Mouse (Mus musculus) kidney, embryonic 15.5 days (tissue): ENCODE data around the gene Ssh3. TPM values are rescaled to one million over a fixed set of nuclear protein-coding genes. Genes with fewer than 3 reads are reported as not detected.

Source experiments
- ATAC-seq: fragments of 200-750 bp; cut with Nextera tagmentation; replicated peaks from 2 replicates; pipeline ENCODE4 v1.8.0; 2017; ENCODE audit warnings: moderate TSS enrichment; ENCODE audit not compliant: low FRiP score
- H3K27ac ChIP-seq: fragments of 300-500 bp; sonication (generic); 2 replicates; pipeline ENCODE4 v1.5.1; 2015; ENCODE audit warnings: mild to moderate bottlenecking, inconsistent platforms
- H3K27me3 ChIP-seq: fragments of 300-500 bp; sonication (generic); 2 replicates; pipeline ENCODE4 v1.6.1; 2015; ENCODE audit warnings: inconsistent platforms
- H3K36me3 ChIP-seq: fragments of 300-500 bp; sonication (generic); 2 replicates; pipeline ENCODE4 v1.6.1; 2015; ENCODE audit warnings: inconsistent platforms
- H3K4me1 ChIP-seq: fragments of 300-500 bp; sonication (generic); 2 replicates; pipeline ENCODE4 v1.6.1; 2015; ENCODE audit warnings: inconsistent platforms
- H3K4me2 ChIP-seq: fragments of 300-500 bp; sonication (generic); 2 replicates; pipeline ENCODE4 v1.6.1; 2015; ENCODE audit warnings: moderate library complexity, mild to moderate bottlenecking, inconsistent platforms
- H3K4me3 ChIP-seq: fragments of 300-500 bp; sonication (generic); replicated peaks from 2 replicates; pipeline ENCODE4 v1.5.1; 2015; ENCODE audit warnings: mild to moderate bottlenecking, inconsistent platforms
- H3K9ac ChIP-seq: fragments of 300-500 bp; sonication (generic); 2 replicates; pipeline ENCODE4 v1.6.1; 2015; ENCODE audit warnings: mild to moderate bottlenecking, inconsistent platforms
- H3K9me3 ChIP-seq: fragments of 300-500 bp; sonication (generic); replicated peaks from 2 replicates; pipeline ENCODE4 v1.6.1; 2016; ENCODE audit warnings: inconsistent platforms
- WGBS: fragments of 180-500 bp; shearing (Covaris S2); methylation state at CpG from one replicate; pipeline ENCODE4 v1.1.7; 2015; ENCODE audit warnings: mixed read lengths; 5-methylcytosine and 5-hydroxymethylcytosine counted together
- polyA plus RNA-seq: library from polyadenylated mRNA; unstranded; fragments of >200 nt; fragmentation: Nextera tagmentation; extraction: Ambion mirVana; gene quantifications from 2 replicates; pipeline ENCODE4 v1.2.1, GENCODE M21; 2015

The Ssh3 gene
- polyA plus RNA-seq, 1 experiment from 2014 or later: 15.9 TPM

GRCm38 (mm10) chr19:4232186-4232572 lies 36.8 kb downstream of the Ssh3 start:
- Histone ChIP-seq H3K27me3 (no peaks in the 10 kb centered on the region; the same call in 1 of the 2 replicates), H3K9me3 (no peaks in the 10 kb centered on the region), H3K36me3 (no peaks in the 10 kb centered on the region), H3K4me2 (peak overlapping the region; percentile 67), H3K4me3 (peak overlapping the region; percentile 53), H3K27ac (peak overlapping the region; percentile 95), H3K4me1 (peaks cover 51% of the 10 kb centered on the region), H3K9ac (peak overlapping the region; percentile 53)
- peak; percentile 8 for ATAC-seq
- WGBS: 37% methylated on average over 2 of the region's 2 CpGs

- H3K4me3 ChIP-seq: peak within 1 kb of the TSS; percentile 53
- H3K36me3 ChIP-seq: no peaks in the 10 kb centered on the region
- peak within 1 kb of the TSS; percentile 53 for H3K9ac ChIP-seq
- H3K4me2 ChIP-seq: peak within 1 kb of the TSS; percentile 67
- peak; percentile 82 for ATAC-seq
- H3K27me3 ChIP-seq: no peaks in the 10 kb centered on the region; the same call in 1 of the 2 replicates
- H3K27ac ChIP-seq: peak within 1 kb of the TSS; percentile 95
- 10% methylated on average over 26 of the region's 26 CpGs for WGBS
- peaks cover 51% of the 10 kb centered on the region for H3K4me1 ChIP-seq
- no peaks in the 10 kb centered on the region for H3K9me3 ChIP-seq
These were observed 37.5 kb downstream of the Ssh3 start, which contains the start of gene Pold4 for GRCm38 (mm10) chr19:4231253-4232185. TSS of gene Pold4 (plus strand) at chr19:4231899.

GRCm38 (mm10) chr19:4230415-4230814 lies 38.6 kb downstream of the Ssh3 start:
- peak overlapping the region; percentile 95 for H3K27ac ChIP-seq
- H3K9me3 ChIP-seq: no peaks in the 10 kb centered on the region
- no peaks in the 10 kb centered on the region; the same call in 1 of the 2 replicates for H3K27me3 ChIP-seq
- no peak for ATAC-seq
- H3K4me2 ChIP-seq: no peak overlapping the region
- H3K4me3 ChIP-seq: no peak overlapping the region
- peaks cover 51% of the 10 kb centered on the region for H3K4me1 ChIP-seq
- 40% methylated on average over 8 of the region's 8 CpGs for WGBS
- H3K9ac ChIP-seq: no peak overlapping the region
- H3K36me3 ChIP-seq: no peaks in the 10 kb centered on the region

GRCm38 (mm10) chr19:4229451-4230076 lies 39.4 kb downstream of the Ssh3 start:
- H3K9me3 ChIP-seq: no peaks in the 10 kb centered on the region
- no peaks in the 10 kb centered on the region; the same call in 1 of the 2 replicates for H3K27me3 ChIP-seq
- no peak overlapping the region for H3K9ac ChIP-seq
- H3K4me1 ChIP-seq: peaks cover 51% of the 10 kb centered on the region
- H3K4me3 ChIP-seq: no peak overlapping the region
- H3K27ac ChIP-seq: peak overlapping the region; percentile 95
- no peaks in the 10 kb centered on the region for H3K36me3 ChIP-seq
- H3K4me2 ChIP-seq: 0 out of 2 replicates have a peak overlapping the region, but pooled peaks have one; percentile 19
- peak; percentile 34; the same call in 1 of the 2 replicates for ATAC-seq
- 23% methylated on average over 9 of the region's 9 CpGs for WGBS

GRCm38 (mm10) chr19:4228891-4229290 lies 40.1 kb downstream of the Ssh3 start:
- Histone ChIP-seq H3K4me3 (no peak overlapping the region), H3K9me3 (no peaks in the 10 kb centered on the region), H3K9ac (no peak overlapping the region), H3K27ac (no peak overlapping the region), H3K36me3 (no peaks in the 10 kb centered on the region), H3K27me3 (no peaks in the 10 kb centered on the region; the same call in 1 of the 2 replicates), H3K4me1 (peaks cover 51% of the 10 kb centered on the region), H3K4me2 (no peak overlapping the region)
- no peak for ATAC-seq
- WGBS: 78% methylated on average over 4 of the region's 4 CpGs

GRCm38 (mm10) chr19:4227894-4228678 lies 40.9 kb downstream of the Ssh3 start:
- H3K27me3 ChIP-seq: no peaks in the 10 kb centered on the region; the same call in 1 of the 2 replicates
- no peak overlapping the region for H3K4me3 ChIP-seq
- H3K4me1 ChIP-seq: peaks cover 50% of the 10 kb centered on the region
- peak; percentile 26; the same call in 1 of the 2 replicates for ATAC-seq
- H3K9me3 ChIP-seq: no peaks in the 10 kb centered on the region
- no peak overlapping the region for H3K4me2 ChIP-seq
- peaks cover 2% of the 10 kb centered on the region; the same call in 1 of the 2 replicates for H3K36me3 ChIP-seq
- WGBS: 17% methylated on average over 8 of the region's 8 CpGs
- no peak overlapping the region; the same call in 1 of the 2 replicates for H3K27ac ChIP-seq
- H3K9ac ChIP-seq: no peak overlapping the region

GRCm38 (mm10) chr19:4227446-4227845 lies 41.5 kb downstream of the Ssh3 start:
- no peak overlapping the region for H3K4me2 ChIP-seq
- WGBS: 79% methylated on average over 5 of the region's 5 CpGs
- no peak overlapping the region for H3K4me3 ChIP-seq
- no peaks in the 10 kb centered on the region for H3K9me3 ChIP-seq
- H3K9ac ChIP-seq: no peak overlapping the region
- H3K4me1 ChIP-seq: peaks cover 50% of the 10 kb centered on the region
- no peak overlapping the region for H3K27ac ChIP-seq
- H3K27me3 ChIP-seq: no peaks in the 10 kb centered on the region; the same call in 1 of the 2 replicates
- ATAC-seq: no peak
- H3K36me3 ChIP-seq: peaks cover 7% of the 10 kb centered on the region; the same call in 1 of the 2 replicates

- H3K4me3 ChIP-seq: no peak overlapping the region
- WGBS: 87% methylated on average over 7 of the region's 7 CpGs
- no peak for ATAC-seq
- no peak overlapping the region for H3K27ac ChIP-seq
- no peaks in the 10 kb centered on the region; the same call in 1 of the 2 replicates for H3K27me3 ChIP-seq
- H3K9ac ChIP-seq: no peak overlapping the region
- H3K36me3 ChIP-seq: peaks cover 11% of the 10 kb centered on the region; the same call in 1 of the 2 replicates
- H3K4me1 ChIP-seq: peaks cover 50% of the 10 kb centered on the region
- no peaks in the 10 kb centered on the region for H3K9me3 ChIP-seq
- no peak overlapping the region for H3K4me2 ChIP-seq
These were observed 42.2 kb downstream of the Ssh3 start for GRCm38 (mm10) chr19:4226779-4227178.

GRCm38 (mm10) chr19:4222165-4222564 lies 46.8 kb downstream of the Ssh3 start:
- Histone ChIP-seq H3K4me1 (peaks cover 56% of the 10 kb centered on the region), H3K27ac (peak overlapping the region; percentile 66), H3K9me3 (no peaks in the 10 kb centered on the region), H3K4me2 (peak overlapping the region; percentile 38), H3K4me3 (no peak overlapping the region), H3K27me3 (no peaks in the 10 kb centered on the region; the same call in 1 of the 2 replicates), H3K36me3 (peaks cover 11% of the 10 kb centered on the region; the same call in 1 of the 2 replicates), H3K9ac (no peak overlapping the region)
- ATAC-seq: peak; percentile 52
- WGBS: 49% methylated on average over 11 of the region's 11 CpGs

GRCm38 (mm10) chr19:4220957-4221743 lies 47.8 kb downstream of the Ssh3 start:
- no peaks in the 10 kb centered on the region for H3K9me3 ChIP-seq
- peak; percentile 63 for ATAC-seq
- H3K9ac ChIP-seq: peak overlapping the region; percentile 22; the same call in 1 of the 2 replicates
- peaks cover 66% of the 10 kb centered on the region for H3K4me1 ChIP-seq
- peak overlapping the region; percentile 38 for H3K4me2 ChIP-seq
- H3K27me3 ChIP-seq: no peaks in the 10 kb centered on the region
- no peak overlapping the region for H3K4me3 ChIP-seq
- 22% methylated on average over 14 of the region's 14 CpGs for WGBS
- H3K36me3 ChIP-seq: peaks cover 11% of the 10 kb centered on the region; the same call in 1 of the 2 replicates
- H3K27ac ChIP-seq: peak overlapping the region; percentile 66
